ENCODE assay signal across 7 mouse cellular contexts in genomic region chr10:14045745-14046144, GRCm38 (mm10).
DNase-seq lines count a peak whose midpoint lies in the region; ATAC-seq and TF ChIP-seq lines count a peak whose summit lies in the region.

No protein-coding gene starts in this region.

- DNase-seq in left cerebral cortex, adult 2 months (ENCODE audit: extremely low spot score in 1 of 2, low spot score in 2 of 2): no peak
- no peak for DNase-seq in left cerebral cortex, adult 18-20 months (ENCODE audit: low spot score in 2 of 2)
- DNase-seq in stomach, postnatal 0 days (ENCODE audit: low spot score): no peak
- no peak for DNase-seq in hindbrain, embryonic 11.5 days (ENCODE audit: low spot score)
- no peak for DNase-seq in right cerebral cortex, postnatal 14 days

- H3K27ac ChIP-seq in left cerebral cortex, adult 2 months: peak overlapping the region; percentile 64
- peak overlapping the region; percentile 60 to 78 for H3K27ac ChIP-seq in heart, embryonic 14.5 days (replicated peaks in 1 of 2; ENCODE audit: control insufficient read depth in 1 of 2, insufficient read depth in 1 of 2, low read depth in 2 of 2, low read length in 2 of 2)
- peak overlapping the region; percentile 56 for H3K27ac ChIP-seq in stomach, postnatal 0 days (replicated peaks)
- no peak overlapping the region for H3K27ac ChIP-seq in hindbrain, embryonic 11.5 days (ENCODE audit: low read depth, low read length)

- peak; percentile 50 for ATAC-seq in activated CD4-positive, CD25-positive, alpha-beta regulatory T cell, adult 4 months
- no peak for ATAC-seq in heart, embryonic 14.5 days (ENCODE audit: insufficient number of reproducible peaks, insufficient read depth, low FRiP score, low read depth)
- ATAC-seq in stomach, postnatal 0 days (ENCODE audit: low FRiP score, low TSS enrichment): no peak
- ATAC-seq in hindbrain, embryonic 11.5 days (ENCODE audit: low FRiP score): no peak

- intact Hi-C loops in left cerebral cortex, adult 2 months (cut with DNase I): loop anchor here (10.0 kb wide), 1 partner anchor 349 kb away; no protein-coding TSS in a partner anchor

- H3K9ac ChIP-seq in heart, embryonic 14.5 days (ENCODE audit: low read length): peak overlapping the region; percentile 40; the same call in 1 of the 2 replicates
- H3K9ac ChIP-seq in stomach, postnatal 0 days (ENCODE audit: low read length): peak overlapping the region; percentile 35; the same call in 1 of the 2 replicates
- no peak overlapping the region for H3K9ac ChIP-seq in hindbrain, embryonic 11.5 days (ENCODE audit: low read depth, low read length)

- TF ChIP-seq EP300 in stomach, postnatal 0 days (optimal IDR thresholded peaks at IDR 0.05): no peak

- no peaks in the 10 kb centered on the region for H3K36me3 ChIP-seq in heart, embryonic 14.5 days (ENCODE audit: control insufficient read depth, insufficient read depth, low read length)
- no peaks in the 10 kb centered on the region for H3K36me3 ChIP-seq in stomach, postnatal 0 days (ENCODE audit: control insufficient read depth, insufficient read depth, low read length)
- no peaks in the 10 kb centered on the region for H3K36me3 ChIP-seq in hindbrain, embryonic 11.5 days (ENCODE audit: control insufficient read depth, insufficient read depth, low read length)

- H3K9me3 ChIP-seq in heart, embryonic 14.5 days (ENCODE audit: control insufficient read depth, low read length): no peaks in the 10 kb centered on the region
- H3K9me3 ChIP-seq in stomach, postnatal 0 days (ENCODE audit: control insufficient read depth, low read length): no peaks in the 10 kb centered on the region
- H3K9me3 ChIP-seq in hindbrain, embryonic 11.5 days (ENCODE audit: control insufficient read depth, low read length): no peaks in the 10 kb centered on the region

- no peak for TF ChIP-seq CTCF in left cerebral cortex, adult 2 months (IDR thresholded peaks at IDR 0.05)
- no peak for TF ChIP-seq CTCF in stomach, postnatal 0 days (IDR thresholded peaks at IDR 0.05; ENCODE audit: low read depth)

- 19% methylated on average over 4 of the region's 4 CpGs for WGBS in heart, embryonic 14.5 days
- 48% methylated on average over 4 of the region's 4 CpGs for WGBS in stomach, postnatal 0 days
- WGBS in hindbrain, embryonic 11.5 days: 39% methylated on average over 4 of the region's 4 CpGs

- H3K27me3 ChIP-seq in heart, embryonic 14.5 days (ENCODE audit: control insufficient read depth, insufficient read depth, low read length): no peaks in the 10 kb centered on the region
- no peaks in the 10 kb centered on the region for H3K27me3 ChIP-seq in stomach, postnatal 0 days (ENCODE audit: control insufficient read depth, insufficient read depth, low read length)
- H3K27me3 ChIP-seq in hindbrain, embryonic 11.5 days (ENCODE audit: control insufficient read depth, insufficient read depth, low read length): no peaks in the 10 kb centered on the region

- peak overlapping the region; percentile 35; the same call in 1 of the 2 replicates for H3K4me2 ChIP-seq in heart, embryonic 14.5 days (ENCODE audit: low read length)
- no peak overlapping the region for H3K4me2 ChIP-seq in stomach, postnatal 0 days (replicated peaks; ENCODE audit: low read depth)
- no peak overlapping the region for H3K4me2 ChIP-seq in hindbrain, embryonic 11.5 days (replicated peaks; ENCODE audit: low read depth, low read length)

- H3K4me1 ChIP-seq in heart, embryonic 14.5 days (ENCODE audit: control insufficient read depth in 2 of 2, insufficient read depth in 2 of 2, low read length in 2 of 2): peaks cover 29 to 47% of the 10 kb centered on the region in 2 experiments
- H3K4me1 ChIP-seq in stomach, postnatal 0 days (replicated peaks; ENCODE audit: control insufficient read depth, insufficient read depth): peaks cover 9% of the 10 kb centered on the region; the same call in 1 of the 2 replicates
- H3K4me1 ChIP-seq in hindbrain, embryonic 11.5 days (replicated peaks; ENCODE audit: control insufficient read depth, insufficient read depth, low read length): no peaks in the 10 kb centered on the region

- H3K4me3 ChIP-seq in left cerebral cortex, adult 2 months: no peak overlapping the region
- no peak overlapping the region for H3K4me3 ChIP-seq in heart, embryonic 14.5 days (ENCODE audit: control insufficient read depth in 1 of 2, insufficient read depth in 1 of 2, low read depth in 1 of 2, low read length in 2 of 2)
- no peak overlapping the region for H3K4me3 ChIP-seq in stomach, postnatal 0 days (ENCODE audit: low read depth, low read length)
- H3K4me3 ChIP-seq in hindbrain, embryonic 11.5 days (ENCODE audit: low read depth, low read length): no peak overlapping the region
